Mouse (Mus musculus) brain, embryonic 18.5 days (tissue): ENCODE results near the gene Crybg1.

Experiments used
- DNase-seq: peaks from one replicate; pipeline ENCODE4 v3.0.0-alpha.2; 2012; ENCODE audit warnings: low read depth, low spot score

The Crybg1 gene

GRCm38 (mm10) chr10:44094794-44095193, 53.9 kb downstream of the Crybg1 start:
- DNase-seq = no peak

GRCm38 (mm10) chr10:44091757-44092156, 56.9 kb downstream of the Crybg1 start:
- DNase-seq = no peak

GRCm38 (mm10) chr10:44080351-44080750, 68.3 kb downstream of the Crybg1 start:
- DNase-seq = no peak

GRCm38 (mm10) chr10:44078799-44079521, 69.7 kb downstream of the Crybg1 start:
- no peak for DNase-seq

DNA sequence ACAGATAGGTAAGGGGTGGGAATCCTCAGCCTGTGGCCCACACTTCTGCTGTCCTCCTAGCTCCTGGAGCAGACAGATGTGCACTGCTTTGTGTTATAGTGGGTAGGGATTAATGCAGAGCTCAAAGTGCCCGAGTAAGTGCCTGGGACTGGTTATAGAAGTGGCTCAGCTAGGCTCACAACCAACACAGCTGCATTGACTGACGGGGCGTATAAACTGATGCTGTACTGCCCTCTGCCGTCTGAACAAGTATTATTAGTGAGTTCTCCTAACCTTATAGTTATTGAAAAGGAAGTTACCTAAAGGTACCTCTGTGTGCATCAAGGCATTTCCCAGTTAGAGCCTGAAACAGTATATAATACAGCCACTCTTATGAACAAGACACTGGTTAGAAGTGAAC, 77.6 kb downstream of the Crybg1 start:
- peak; percentile 18 for DNase-seq

DNA sequence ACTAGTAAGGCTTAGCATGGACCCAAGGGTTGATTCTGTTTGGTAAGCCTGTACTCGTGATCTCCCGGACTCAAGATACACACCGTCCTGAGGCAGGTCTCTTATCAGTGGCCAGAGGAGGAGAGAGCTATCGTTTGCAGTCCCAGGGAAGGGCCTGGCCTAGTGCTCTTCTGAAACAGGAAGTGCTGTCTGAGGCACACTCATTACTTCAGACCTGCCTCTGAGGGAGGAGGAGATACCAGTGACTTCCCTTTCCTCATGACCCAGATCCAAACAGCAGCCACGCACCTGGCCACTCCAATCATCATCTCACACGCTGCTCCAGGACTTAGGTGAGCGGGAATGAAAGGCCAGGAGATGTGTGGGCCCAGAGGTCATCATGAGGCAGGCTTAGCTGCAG, 79.5 kb downstream of the Crybg1 start:
- no peak for DNase-seq

GRCm38 (mm10) chr10:44065848-44066360, 82.7 kb downstream of the Crybg1 start:
- DNase-seq = no peak

DNA sequence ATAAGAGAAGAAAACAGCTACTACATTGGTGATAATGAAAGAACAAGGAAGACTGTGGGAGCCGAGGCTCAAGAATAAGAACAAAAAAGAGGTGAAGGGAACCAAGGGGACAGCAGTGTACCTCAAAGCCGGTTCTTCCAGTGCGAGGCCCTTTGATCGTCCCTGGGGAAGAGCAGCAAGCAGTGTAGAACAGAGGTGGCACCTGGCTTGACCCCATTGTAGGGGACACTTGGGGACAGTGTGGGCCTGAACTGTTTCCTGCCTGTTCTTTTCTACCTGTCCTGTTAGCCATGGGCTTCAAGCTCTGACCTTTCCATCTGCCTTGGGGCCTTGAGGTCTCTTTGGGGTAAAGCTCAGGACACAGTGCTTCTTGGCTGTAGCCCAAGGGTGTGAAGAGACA, 85.7 kb downstream of the Crybg1 start:
- no peak for DNase-seq

- no peak for DNase-seq
These were observed 97.7 kb downstream of the Crybg1 start for GRCm38 (mm10) chr10:44050913-44051312.

DNA sequence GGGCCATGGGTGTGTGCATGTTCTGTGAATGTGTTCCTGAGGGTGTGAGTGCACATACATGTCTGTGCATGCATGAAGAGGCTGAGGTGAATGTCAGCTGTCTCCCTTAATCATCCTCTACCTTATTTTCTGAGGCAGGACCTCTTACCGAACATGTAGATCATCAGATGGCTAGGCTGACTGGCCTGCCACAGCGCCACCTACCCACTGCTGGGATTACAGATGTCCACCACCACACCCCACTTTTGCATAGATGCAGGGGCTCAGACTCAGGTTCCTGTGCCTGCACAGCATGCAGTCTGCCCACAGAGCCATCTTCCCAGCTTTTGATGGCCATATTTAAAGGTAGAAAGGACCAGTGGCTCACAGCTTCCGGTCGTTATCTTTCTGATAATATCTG, 103.9 kb downstream of the Crybg1 start:
- DNase-seq = no peak

- DNase-seq = no peak
These were observed 105.0 kb downstream of the Crybg1 start for GRCm38 (mm10) chr10:44043630-44044029.

DNA sequence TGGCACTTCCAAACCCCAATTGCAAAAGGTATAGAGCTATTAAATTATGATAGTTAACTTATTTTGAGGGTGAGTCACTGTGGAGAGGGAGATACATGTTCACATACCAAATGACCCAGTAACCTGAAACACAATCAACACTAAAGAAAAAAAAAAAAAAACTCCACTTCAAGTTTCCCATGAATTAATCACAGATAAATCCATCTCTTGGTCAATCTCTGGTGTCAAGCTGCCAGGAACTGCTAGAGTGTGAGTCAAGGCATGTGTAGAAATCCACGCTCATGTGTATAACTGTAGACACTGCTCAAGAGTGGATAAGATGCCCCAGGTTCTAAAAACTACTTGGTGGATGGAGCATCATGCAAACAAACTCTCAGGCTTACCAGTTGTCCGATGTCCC, 109.5 kb downstream of the Crybg1 start:
- no peak for DNase-seq

- no peak for DNase-seq
These were observed 110.6 kb downstream of the Crybg1 start for GRCm38 (mm10) chr10:44037918-44038544.

- no peak for DNase-seq
These were observed 119.1 kb downstream of the Crybg1 start for GRCm38 (mm10) chr10:44029566-44029965.

DNA sequence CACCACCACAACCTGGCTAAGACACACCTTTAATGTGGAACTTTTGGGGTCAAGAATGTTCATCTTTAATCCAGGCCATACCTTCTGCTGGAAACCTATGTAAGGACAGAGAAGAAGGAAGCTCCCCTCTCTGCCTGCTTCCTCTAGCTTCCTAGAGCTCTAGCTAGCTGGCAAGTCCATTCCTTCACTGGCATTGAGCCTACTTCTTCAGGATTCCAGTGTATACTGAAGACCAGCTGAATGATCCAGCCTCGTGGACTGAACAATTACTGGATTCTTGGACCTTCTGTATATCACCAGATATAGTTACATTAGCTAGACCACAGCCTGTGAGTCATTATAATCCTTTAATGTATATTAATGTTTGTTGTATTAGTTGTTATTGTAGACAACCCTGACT, 121.4 kb downstream of the Crybg1 start:
- no peak for DNase-seq

- DNase-seq = no peak
These were observed 122.5 kb downstream of the Crybg1 start for GRCm38 (mm10) chr10:44026105-44026504.

DNA sequence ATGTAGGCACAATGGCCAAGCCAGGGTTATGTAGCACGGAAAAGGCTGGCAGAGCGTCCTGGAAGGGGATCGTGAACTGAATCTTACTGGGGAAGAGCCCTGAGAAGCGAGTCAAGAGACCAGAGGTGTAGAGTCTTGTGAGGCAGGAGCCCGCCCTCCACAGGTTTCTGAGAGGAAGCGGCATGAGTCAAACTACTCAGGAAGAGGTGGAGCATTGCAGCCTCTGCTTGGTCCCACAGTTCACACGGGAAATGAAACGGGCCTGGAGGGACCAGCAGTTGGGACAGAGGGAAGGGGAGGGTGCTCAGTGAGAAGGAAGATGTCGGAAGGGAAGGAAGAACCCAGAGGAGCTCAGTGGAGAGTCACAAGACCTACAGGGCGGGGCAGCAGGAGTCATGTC, 123.9 kb downstream of the Crybg1 start:
- no peak for DNase-seq

GRCm38 (mm10) chr10:44020141-44020540, 128.5 kb downstream of the Crybg1 start:
- DNase-seq = no peak

DNA sequence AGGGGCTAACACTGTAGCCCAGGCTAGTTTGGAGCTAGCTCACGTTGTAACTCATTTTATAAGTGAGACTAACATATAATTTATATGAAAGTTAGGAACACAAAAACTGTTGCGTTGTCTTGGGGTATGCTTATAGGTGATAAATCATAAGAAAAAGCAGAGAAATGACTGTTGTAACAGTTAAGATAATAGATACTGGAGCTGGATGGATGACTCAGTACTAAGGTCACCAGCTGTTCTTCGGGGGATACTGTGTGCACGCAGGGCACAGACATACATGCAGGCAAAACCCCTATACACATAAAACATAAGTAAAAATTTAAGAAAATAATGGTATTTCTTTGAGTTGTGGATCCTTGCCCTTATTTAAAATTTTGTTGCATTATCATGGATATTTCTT, 130.1 kb downstream of the Crybg1 start:
- DNase-seq = no peak

- DNase-seq = no peak
These were observed 133.0 kb downstream of the Crybg1 start for GRCm38 (mm10) chr10:44015631-44016030.

DNA sequence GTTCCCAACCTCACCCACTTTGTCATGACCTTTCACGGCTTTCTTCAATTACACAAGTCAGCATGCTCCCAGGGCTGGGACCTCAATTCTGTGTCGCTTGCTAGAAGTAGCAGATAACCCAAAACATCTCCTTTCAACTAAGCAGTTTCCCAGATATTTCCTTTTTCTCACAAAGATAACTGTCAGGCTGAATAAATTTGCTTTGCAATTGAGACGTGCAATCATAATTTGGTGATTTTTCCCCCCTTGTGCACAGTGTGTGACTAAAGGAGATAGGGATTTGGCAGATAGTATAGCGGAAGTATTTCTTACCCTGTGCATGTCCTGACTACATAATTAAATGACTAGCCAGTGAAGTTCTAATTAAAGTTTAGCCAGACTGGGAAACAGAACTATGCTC, 134.8 kb downstream of the Crybg1 start:
- DNase-seq = no peak

DNA sequence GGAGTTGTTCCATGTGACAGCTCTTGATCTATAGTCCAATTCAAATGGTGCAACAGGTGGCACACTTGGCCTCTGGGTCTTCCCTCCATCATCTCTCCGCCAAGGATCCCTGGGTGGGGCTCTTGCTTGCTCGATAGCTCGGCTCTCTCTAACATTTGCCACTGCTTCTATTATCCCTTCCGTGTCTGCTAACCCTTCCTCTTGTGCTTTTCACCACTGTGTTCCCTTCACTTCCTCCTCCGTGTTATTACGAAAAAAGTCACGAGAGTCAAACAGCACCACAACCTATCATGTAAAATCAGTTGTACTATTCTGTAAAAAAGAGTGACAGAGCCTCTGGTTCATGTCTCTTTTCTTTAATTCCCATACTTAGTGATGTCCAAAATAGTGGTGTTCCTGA, 137.2 kb downstream of the Crybg1 start:
- no peak for DNase-seq

DNA sequence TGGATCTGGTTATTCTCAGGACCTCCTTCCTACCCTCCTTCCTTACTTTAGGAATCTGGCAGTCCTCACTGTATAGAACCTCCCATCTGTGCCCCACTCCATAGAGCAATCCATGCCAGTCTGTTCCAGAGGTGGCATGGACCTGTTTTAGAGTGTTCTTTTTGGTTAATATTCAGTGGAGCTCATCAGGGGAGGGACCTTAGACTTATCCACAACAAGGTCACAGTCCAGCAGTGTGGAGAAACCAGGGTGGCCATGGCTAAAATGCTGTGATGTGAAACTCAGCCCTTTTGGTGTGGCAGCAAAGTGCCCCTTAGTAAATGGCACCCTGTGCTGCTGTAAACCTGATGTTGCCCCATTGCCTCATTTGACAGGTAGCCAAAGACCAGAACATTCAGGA, 139.8 kb downstream of the Crybg1 start:
- no peak for DNase-seq
